Mouse (Mus musculus) urinary bladder, postnatal 14 days (tissue): ENCODE results near the gene 1700028P14Rik.
A peak's percentile ranks its signal among the peaks of the same experiment; 100 is the strongest.

Experiments
- DNase-seq: peaks from one replicate; pipeline ENCODE4 v3.0.0; 2021; ENCODE audit warnings: low spot score

Gene 1700028P14Rik

DNA sequence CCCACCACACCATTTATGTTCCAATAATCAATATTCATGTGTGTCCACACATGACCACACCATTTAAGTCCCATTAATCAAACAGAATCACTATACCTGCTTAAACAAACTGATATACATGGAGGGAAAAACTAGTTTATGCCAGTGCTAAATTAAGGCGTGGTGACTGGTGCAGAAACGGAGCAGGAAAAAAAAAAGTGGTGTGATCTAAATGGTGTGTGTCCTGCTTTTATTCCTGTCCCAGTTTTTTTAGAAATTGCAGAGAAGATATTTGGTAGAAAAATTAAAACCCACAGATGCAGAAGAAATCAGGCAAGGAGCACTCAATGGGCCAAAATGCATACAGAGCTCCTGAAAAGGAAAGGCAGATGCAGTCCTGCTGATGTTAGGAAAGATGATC lies 44.7 kb downstream of the 1700028P14Rik start:
- no peak for DNase-seq

DNA sequence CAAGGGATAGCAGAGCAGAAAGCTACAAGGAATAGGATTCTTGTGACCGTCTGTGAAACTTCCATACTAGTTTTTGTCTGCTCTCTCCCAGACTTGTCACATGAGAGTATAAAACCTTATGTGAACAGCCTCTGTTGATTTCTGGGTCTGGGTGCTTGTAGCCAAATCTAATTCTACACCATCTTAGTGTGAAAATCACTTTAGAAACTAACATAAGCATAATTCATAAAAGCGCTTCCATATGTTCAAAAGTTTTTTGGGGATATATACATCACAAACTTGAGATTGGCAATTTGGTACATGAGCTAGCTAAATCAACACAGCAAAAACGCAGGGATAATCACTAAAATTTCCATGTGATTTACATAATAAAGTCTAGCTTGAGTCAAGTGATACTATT lies 57.7 kb downstream of the 1700028P14Rik start:
- no peak for DNase-seq

DNA sequence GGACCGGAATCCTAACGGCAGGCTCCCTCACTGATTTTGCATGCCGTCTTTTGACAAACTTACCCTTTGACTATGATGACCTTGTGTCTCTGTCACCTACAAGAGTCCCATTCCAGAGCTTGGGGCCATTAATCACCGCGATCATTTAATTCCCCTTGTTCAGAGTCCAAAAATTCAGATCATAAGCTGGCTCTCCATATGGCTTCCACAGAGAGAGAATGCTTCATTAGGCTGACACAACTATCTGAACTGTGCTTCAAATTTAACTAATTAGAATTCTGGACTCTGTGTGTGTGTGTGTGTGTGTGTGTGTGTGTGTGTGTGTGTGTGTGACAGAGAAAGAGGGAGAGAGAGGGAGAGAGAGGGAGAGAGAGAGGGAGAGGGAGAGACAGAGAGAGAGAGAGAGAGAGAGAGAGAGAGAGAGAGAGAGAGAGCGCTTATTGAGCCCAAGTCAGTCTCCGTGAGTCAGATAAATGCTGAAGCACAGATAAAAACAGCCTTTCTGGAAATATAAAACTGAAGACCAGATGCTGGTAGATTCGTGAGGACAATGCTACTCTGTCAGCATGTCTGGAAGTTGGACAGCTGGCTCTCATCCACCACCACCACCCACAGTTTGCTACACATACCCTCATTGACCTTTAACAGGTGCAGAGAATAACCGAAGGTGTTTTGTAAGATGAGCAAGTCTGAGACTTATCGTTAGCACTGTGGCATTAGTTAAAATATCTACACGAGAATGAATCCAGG lies 73.8 kb downstream of the 1700028P14Rik start:
- no peak for DNase-seq

DNA sequence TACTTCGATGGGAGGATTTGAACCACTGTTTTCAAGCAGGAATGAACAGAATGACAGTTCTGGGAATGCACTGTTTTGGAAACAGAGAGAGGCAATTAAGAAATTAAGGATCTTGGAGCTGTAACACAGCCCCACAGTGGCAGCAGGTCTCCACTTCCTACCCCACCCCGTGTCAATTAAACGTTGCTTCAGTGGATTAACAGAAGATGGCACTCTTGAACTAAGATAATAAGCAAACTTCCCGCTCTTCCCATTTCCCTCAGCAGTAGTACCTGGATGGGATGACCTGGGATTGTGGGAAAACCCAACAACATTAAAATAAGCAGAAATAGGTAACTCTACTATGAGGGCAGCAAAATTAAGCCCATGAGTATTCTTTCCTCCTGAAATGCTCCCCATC lies 75.9 kb downstream of the 1700028P14Rik start:
- DNase-seq = no peak

DNA sequence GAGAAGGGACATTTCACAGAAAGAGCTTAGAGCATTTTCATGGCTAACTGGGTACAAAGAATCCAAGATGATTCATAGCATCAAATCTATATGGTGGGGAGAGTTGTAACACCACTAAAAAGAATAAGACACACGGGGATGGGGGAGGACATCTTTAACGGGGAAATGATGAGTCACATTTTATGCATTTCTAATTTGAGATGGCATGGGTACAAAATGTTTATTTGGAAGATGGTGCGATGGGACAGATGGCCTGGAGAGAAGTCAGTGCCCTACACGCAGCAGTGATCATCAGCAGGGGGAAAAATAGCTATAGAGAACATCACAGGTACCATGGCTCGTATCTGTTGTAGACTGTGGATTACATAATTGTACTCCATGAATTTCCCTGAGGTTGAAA lies 88.9 kb downstream of the 1700028P14Rik start:
- DNase-seq = no peak

DNA sequence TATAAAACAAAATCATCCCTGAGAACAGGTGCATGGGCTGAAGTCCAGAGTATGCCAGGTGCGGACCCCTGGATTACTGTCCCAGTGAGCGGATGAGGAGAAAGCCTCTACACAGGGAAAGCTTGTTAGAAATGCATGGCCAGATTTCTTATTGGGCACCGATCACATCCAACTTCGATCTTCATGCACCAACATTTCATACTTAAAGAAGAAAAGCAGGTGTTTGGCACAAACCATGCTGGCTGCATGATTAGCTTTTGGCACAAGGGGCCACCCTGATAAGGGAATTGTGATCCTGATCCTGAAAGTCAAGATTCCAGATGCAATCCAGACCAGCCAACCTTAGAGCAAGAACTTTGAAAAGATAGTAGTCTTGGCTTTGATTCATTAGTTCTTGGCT lies 90.0 kb downstream of the 1700028P14Rik start:
- DNase-seq = no peak

DNA sequence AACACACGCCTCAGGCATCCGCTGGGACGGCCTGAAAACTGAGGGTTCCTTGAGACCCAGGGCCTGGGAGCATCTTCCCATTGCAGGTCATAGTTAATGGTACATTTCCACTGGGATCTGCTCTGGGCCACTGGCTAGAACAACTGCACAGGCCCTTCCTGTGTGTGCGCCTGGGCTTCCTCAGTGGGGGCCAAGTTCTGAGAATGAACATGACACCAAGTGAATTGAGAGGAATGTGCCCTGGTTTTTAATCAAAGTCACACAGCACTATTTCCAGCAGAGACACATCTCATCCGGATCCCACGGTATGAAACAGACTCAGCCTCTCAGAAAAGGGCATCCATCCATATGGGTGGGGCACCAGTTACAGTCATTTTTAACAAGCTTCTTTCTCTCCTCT lies 90.6 kb downstream of the 1700028P14Rik start:
- DNase-seq = peak; percentile 8

DNA sequence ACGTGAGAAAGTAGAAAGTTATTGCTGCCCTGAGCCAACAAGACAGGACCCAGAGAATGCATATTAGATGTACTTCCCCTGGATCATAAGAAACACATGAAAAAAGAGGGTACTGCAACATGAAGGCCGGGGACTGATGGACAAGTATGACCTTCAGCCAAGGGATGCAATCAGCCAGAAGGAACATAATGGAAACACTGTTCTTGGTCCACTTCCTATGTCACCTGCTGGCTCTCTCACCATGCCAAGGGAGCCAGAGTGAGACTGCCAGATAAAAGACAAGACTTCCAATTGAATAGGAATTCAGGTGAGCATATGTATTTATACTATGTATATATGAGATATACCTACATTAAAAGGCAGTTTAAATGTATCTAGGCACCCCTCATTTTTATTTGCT lies 99.2 kb downstream of the 1700028P14Rik start:
- no peak for DNase-seq

DNA sequence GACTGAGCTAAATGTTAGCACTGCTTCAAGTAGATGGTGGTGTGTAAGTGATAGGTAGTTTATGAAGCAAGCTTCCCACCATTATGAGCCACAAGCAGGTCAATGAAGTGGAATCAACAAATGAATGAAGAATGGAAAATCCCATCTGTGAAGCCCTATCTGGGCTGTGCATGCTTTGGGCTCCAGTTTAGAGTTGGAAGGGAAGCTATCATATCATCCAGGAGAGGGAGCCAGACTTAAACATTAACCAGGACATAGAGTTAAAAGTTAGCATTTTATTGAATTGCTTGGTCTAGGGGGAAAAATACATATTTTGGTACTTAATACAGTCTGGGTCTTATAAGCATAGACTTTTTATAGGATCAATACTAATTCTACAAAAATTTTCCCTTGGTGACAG lies 107.0 kb downstream of the 1700028P14Rik start:
- DNase-seq = no peak

DNA sequence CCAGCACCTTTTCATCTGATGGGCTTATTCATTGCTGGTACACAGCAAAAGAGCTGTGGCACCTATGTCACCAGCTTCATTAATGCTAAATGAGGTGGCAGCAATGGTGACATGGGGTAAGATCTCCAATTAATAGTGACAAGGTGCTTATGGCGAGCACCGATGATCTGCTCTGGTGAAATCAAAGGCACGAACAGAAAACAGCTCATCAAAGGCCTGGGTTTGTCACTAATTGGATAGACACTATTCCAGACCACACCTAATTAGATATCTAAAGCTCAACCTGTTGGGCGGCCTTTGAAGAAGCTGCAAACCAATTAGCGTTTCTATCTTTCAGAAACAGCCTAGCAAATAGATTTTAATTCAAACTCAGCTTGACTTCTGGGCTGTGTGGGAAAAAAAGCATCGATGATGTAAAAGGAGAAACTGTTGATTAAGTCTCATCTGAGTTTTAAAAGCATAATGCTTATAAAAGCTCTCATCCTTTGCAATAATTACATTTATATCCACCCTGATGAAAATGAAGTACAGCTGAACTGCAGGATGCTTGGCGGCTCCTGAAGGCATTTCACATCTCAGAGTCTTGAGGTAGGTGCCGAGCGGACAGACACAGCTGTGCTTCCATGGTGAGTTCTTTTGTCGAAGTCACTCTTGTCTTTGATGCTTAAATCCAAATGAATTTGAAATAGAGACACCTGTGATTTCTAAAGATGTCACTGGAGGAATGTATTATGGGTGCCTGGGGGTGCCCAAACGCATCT lies 109.2 kb downstream of the 1700028P14Rik start:
- DNase-seq = no peak

DNA sequence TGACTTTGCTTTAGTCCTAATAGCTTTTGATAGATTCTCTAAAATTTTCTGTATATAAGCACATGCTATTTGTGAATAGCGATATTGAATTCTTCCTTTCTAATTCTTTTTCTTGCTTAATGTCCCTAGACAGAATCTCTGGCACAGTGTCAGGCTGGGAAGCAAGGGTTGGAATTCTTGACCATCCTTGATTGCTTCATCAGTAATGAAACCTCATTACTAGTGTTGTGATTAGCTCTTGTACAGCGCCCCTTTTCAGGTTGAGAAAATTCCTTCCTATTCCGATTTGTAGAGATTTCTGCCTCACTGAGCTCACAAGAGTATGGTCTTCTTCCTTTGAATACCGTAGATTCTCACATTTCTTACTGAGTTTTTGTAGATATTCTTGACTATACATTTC lies 109.9 kb downstream of the 1700028P14Rik start:
- no peak for DNase-seq

DNA sequence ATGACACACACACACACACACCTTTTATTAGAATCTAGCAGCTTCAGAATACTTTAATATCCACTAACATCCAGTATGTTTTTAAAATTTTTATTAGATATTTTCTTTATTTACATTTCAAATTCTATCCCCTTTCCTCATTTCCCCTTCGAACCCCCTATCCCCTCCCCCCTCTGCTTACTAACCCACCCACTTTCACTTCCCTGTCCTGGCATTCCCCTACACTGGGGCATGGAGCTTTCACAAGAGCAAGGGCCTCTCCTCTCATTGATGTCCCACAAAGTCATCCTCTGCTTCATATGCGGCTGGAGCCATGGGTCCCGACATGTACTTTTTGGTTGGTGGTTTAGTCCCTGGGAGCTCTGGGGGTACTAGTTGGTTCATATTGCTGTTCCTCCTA lies 116.9 kb downstream of the 1700028P14Rik start:
- no peak for DNase-seq

DNA sequence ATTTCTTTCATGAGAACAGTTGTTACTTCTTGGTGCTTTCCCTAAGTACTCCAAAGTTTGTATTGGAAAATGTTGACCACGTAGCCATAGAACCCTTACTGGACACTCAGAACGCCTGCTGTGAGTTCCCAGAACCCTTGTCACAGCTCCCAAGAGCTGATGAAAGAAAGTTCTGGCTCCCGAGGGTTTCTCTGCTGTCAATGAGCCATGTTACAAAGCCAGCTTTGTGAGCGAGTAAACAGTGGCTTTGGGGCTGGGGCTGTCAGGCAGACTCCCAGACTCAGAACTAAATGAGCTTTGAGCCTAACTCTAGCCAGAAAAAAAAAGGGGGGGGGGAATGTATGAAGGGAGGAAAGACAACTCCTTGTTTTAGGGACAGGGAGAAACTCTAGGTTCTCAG lies 120.7 kb downstream of the 1700028P14Rik start:
- DNase-seq = no peak

DNA sequence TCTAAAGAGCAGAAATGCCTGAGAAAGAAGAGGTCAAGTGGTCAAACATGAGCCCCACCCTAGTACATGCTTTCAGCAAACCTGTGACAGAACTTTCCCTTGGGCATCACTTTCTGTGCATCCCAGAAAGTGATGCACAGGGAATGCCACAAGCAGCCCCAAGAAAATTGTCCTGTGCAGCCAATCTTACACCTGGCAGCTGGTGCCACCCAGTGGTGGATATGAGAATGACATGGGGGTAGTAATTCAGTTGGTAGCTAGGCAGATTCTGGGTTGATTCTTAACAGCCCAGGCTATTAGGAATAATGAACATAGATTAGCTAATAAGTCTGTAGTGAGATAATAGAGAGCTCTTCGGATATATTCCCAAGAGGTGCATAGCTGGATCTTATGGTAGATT lies 128.9 kb downstream of the 1700028P14Rik start:
- DNase-seq = peak; percentile 69

DNA sequence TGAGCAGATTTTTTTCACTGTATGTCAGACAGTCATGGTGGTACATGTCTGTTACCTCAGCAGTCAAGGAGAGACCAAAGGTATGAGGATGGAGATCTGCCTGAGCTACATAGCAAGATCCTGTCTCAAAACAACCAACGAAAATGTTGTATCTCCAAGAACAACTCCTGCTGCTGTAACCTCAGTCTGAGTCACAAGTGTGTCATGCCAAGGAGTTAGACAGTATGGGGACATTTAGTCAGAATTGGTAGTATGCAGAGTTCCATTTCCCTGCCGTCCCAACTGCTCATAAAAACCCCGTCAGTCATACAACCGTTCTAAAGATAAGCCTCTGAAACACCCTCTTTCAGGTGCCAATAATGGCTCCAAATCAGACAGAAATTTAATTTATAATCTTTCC lies 130.8 kb downstream of the 1700028P14Rik start:
- DNase-seq = no peak

DNA sequence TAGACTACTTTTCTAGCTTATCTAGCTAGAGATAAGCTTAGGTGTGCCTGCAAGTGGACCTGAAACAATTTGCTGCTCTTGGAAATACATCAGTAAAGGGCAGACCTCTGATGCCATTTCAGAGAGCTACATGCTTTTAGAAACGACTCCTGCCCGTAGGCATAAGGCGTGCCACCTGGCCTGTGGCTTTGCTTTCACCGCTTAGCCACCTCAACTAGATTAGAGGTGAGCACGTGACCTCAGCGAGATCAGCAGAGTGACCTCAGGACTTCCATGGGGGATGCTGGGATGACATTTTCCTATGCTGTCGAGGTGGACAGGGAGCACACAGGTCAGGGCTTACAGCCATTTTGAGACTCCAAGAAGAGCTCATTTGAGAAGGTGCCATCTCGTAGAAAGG lies 131.5 kb downstream of the 1700028P14Rik start:
- DNase-seq = no peak

DNA sequence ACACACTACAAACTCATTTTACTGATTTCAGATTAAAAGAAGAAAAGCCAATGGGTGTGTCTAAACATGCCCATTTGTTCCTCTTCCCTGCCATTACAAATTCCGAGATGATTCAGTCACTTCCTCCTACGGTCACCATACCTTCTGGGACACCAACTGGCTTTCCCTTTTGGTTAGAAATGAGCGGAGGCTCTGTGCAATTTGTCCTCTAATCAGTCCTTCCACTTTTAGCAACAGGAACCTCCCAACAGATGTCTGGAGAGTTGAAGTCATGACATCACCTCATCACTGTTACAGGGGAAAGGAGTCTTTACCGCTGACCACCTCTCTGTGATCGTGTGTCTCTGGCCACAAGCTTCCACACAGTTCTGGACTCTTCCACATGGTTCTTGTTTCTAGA lies 132.0 kb downstream of the 1700028P14Rik start:
- DNase-seq = no peak

DNA sequence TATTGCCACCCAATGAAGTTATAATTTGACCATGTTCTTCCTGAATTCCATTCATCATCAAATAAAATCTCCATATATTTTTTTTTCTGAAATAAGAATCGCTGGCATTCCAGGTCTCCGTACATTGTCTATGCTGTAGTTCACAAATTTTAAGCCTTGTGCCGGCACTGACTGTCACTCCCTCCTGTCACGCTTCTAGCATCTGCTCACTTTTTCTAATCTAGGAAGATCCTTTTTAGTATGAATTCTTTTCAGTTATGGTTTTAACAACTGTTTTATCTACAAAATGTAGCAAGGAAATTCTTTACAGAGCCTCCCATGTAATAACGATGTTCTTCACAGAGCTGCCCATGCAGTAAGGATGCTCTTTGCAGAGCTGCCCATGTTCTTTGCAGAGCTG lies 134.1 kb downstream of the 1700028P14Rik start:
- DNase-seq = no peak

DNA sequence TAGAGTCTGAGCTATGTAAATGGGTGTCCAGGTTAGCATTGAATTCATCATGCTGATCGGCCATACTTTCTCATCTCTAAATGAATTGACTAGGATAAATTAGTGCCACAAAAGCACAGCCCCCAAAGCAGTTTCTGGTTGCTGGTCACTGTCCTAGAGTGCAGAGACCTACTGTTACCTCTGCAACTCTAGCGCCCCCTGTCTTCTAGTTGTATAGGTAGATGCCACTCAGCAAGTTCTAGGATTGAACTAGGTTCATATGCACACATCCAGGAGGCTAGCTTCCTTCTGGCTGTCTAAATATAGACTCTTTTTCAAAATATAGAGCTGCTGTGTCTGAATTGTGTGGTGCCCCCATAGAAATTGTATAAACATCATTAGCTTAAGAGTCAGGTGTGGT lies 141.3 kb downstream of the 1700028P14Rik start:
- no peak for DNase-seq
